Mouse (Mus musculus) stomach, embryonic 16.5 days (tissue): ENCODE measurements at regions not wholly inside any gene's neighbourhood (a gene's known extent, or its start where the extent isn't known, plus 50 kb on each side); places are given as distances from the start of the nearest gene placed in this dataset.

Experiments used
- ATAC-seq: fragments of 200-750 bp; cut with Nextera tagmentation; 2 replicates; pipeline ENCODE4 v1.8.0; 2017; ENCODE audit warnings: moderate number of reproducible peaks, moderate TSS enrichment; ENCODE audit not compliant: insufficient read depth, low FRiP score
- H3K27ac ChIP-seq: fragments of 300-500 bp; sonication (generic); 2 replicates; pipeline ENCODE4 v1.5.1; 2014; ENCODE audit warnings: low read length
- H3K27me3 ChIP-seq: fragments of 300-500 bp; sonication (generic); 2 replicates; pipeline ENCODE4 v1.6.1; 2014; ENCODE audit warnings: low read length, control low read depth, mixed read lengths; ENCODE audit not compliant: control insufficient read depth, insufficient read depth
- H3K36me3 ChIP-seq: fragments of 300-500 bp; sonication (generic); 2 replicates; pipeline ENCODE4 v1.6.1; 2014; ENCODE audit warnings: low read length; ENCODE audit not compliant: control insufficient read depth, insufficient read depth
- H3K4me1 ChIP-seq: fragments of 300-500 bp; sonication (generic); 2 replicates; pipeline ENCODE4 v1.6.1; 2014; ENCODE audit warnings: low read length, control low read depth, mixed read lengths; ENCODE audit not compliant: control insufficient read depth, insufficient read depth
- H3K4me2 ChIP-seq: fragments of 300-500 bp; sonication (generic); 2 replicates; pipeline ENCODE4 v1.6.1; 2014; ENCODE audit warnings: low read depth, low read length, mixed read lengths
- H3K4me3 ChIP-seq: fragments of 300-500 bp; sonication (generic); replicated peaks from 2 replicates; pipeline ENCODE4 v1.5.1; 2014; ENCODE audit warnings: mild to moderate bottlenecking, low read length
- H3K9ac ChIP-seq: fragments of 300-500 bp; sonication (generic); 2 replicates; pipeline ENCODE4 v1.6.1; 2014; ENCODE audit warnings: low read length
- H3K9me3 ChIP-seq: fragments of 300-500 bp; sonication (generic); replicated peaks from 2 replicates; pipeline ENCODE4 v1.6.1; 2016; ENCODE audit warnings: low read length, control low read depth; ENCODE audit not compliant: control insufficient read depth
- WGBS: fragments of 180-500 bp; shearing (Covaris S2); extraction: QIAGEN DNeasy Blood & Tissue Kit; methylation state at CpG from one replicate; pipeline ENCODE4 v1.1.7; 2014; 5-methylcytosine and 5-hydroxymethylcytosine counted together

DNA sequence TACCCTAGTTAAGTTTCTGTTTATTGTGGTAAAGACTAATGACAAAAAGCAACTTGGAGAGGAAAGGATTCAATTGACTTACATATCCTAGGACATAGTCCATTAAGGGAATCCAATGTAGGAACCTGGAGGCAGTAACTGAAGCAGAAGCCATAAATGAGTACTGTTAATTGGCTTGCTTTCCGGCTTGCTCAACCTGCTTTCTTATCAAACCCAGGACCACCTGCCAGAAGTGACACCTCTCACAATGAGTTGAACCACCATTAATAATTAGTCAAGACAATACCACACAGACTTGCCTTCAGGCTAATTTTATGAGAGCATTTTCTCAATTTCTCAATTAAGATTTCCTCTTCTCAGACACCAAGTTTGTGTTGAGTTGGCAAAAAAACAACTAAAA, 148.8 kb downstream of the Ccser2 start:
- 82% methylated on average over 1 of the region's 1 CpGs for WGBS
- no peak overlapping the region for H3K9ac ChIP-seq
- ATAC-seq: no peak

DNA sequence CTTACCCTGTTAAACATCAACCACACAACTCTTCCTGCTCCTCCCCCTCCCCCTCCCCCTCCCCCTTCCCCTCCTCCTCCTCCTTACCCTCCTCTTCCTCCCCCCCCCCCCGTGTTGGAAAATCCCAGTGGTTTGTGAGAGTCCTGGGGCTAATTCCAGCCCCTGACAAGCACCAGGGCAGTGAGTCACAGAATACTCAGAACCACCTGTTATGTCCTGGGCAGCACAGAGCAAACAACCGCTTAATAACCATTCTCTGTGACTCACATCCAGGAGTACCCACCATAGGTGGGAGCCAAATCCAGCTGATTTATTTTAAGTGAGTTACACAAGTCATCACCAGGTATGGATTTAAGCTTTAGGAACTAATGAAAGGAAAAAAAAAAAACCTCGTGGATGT, 166.2 kb downstream of the Ccser2 start:
- Histone ChIP-seq H3K36me3 (no peaks in the 10 kb centered on the region), H3K4me2 (no peak overlapping the region), H3K9me3 (no peaks in the 10 kb centered on the region), H3K9ac (no peak overlapping the region), H3K4me3 (no peak overlapping the region), H3K4me1 (no peaks in the 10 kb centered on the region), H3K27me3 (no peaks in the 10 kb centered on the region), H3K27ac (no peak overlapping the region)
- no peak for ATAC-seq
- WGBS: 72% methylated on average over 2 of the region's 3 CpGs

More for the DNA sequence above, 148.8 kb downstream of the Ccser2 start:
- no peak overlapping the region for H3K27ac ChIP-seq
- H3K4me2 ChIP-seq: no peak overlapping the region
- no peaks in the 10 kb centered on the region for H3K4me1 ChIP-seq
- H3K4me3 ChIP-seq: no peak overlapping the region
- H3K9me3 ChIP-seq: no peaks in the 10 kb centered on the region
- no peaks in the 10 kb centered on the region for H3K27me3 ChIP-seq
- no peaks in the 10 kb centered on the region for H3K36me3 ChIP-seq

DNA sequence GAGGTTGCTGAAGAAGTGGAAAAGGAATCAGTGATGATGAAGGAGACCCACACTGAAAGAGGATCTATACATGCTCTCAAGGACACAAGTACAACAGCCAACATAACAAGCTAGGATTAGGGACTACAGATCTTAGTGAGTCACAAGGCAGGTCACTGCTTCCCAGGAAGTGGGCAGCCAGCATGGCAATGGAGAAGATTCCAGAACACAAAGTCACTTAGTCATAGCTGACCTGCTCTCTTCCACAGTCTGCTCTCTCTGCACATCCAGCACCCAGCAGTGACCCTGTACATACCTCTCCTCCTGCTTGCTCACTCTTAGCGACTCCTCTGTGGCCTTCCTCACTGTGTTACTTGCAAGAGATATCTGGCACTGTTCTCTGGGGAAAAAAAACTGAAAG, 168.8 kb downstream of the Ccser2 start:
- Histone ChIP-seq H3K4me1 (no peaks in the 10 kb centered on the region), H3K4me2 (no peak overlapping the region), H3K36me3 (no peaks in the 10 kb centered on the region), H3K27ac (no peak overlapping the region), H3K27me3 (no peaks in the 10 kb centered on the region), H3K9ac (no peak overlapping the region), H3K9me3 (no peaks in the 10 kb centered on the region), H3K4me3 (no peak overlapping the region)
- WGBS: 77% methylated on average over 1 of the region's 1 CpGs
- no peak for ATAC-seq

DNA sequence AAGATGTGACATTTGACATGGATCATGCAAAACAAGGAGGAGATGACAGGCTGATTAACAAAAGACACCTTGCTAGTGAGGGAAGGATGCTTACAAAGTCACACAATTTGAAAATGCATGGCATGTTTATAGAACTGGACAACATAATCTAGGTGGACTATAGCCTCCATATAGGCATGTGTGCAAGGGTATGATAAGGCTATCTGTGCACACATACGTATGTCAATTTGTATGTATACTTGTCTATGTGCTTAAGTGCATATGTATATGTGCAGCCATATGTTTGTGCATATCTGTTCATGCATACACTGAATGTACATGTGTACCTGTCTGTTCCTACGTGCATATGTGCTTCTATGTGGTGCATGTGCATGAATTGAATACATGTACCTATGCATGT, 186.7 kb downstream of the Ccser2 start:
- H3K4me2 ChIP-seq: no peak overlapping the region
- no peaks in the 10 kb centered on the region for H3K9me3 ChIP-seq
- no peaks in the 10 kb centered on the region for H3K4me1 ChIP-seq
- WGBS: 87% methylated on average over 2 of the region's 2 CpGs
- H3K36me3 ChIP-seq: no peaks in the 10 kb centered on the region
- no peak overlapping the region for H3K9ac ChIP-seq
- H3K27me3 ChIP-seq: no peaks in the 10 kb centered on the region
- no peak for ATAC-seq
- H3K27ac ChIP-seq: no peak overlapping the region
- H3K4me3 ChIP-seq: no peak overlapping the region

DNA sequence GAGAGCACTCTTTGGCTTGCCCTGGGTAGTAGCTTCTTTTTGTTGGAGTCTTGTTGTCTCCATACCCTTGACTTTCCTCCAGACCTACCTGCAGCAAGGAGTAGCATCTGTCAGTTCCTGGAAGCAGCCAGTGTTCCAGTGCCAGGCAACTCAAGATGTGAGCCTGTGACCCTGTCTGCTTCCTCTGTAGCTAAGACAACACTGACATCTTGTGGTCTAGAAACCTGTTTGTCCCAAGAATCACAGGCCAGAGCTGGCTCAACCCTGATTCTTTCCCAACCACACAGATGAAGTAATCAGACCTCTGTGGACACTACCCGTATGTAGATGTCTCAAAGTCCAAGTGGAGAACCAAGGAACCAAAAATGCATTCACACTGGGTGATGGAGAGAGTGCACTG, 189.6 kb downstream of the Ccser2 start:
- no peak for ATAC-seq
- WGBS: 63% methylated on average over 1 of the region's 1 CpGs

DNA sequence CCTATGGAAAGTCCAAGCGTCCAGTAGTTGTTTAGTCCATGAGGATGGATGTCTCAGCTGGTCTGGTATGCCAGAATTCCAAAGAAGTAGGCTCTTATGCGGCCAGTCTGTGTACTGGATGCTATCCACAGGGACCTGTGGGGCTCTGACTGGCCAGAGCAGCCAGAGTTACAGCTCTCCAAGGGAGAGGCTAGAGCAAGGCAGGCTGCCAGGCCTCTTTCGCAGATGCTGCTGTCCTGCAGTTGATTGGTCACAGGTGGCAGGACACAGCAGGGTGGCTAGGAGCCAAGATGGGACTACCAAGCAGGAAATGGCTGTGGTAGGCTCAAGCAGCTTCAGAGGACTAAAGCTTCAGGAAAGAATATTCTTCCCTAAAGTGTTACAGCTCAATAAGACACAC, 194.2 kb downstream of the Ccser2 start:
- H3K9ac ChIP-seq: no peak overlapping the region
- no peak overlapping the region for H3K4me3 ChIP-seq
- H3K9me3 ChIP-seq: no peaks in the 10 kb centered on the region
- no peaks in the 10 kb centered on the region for H3K4me1 ChIP-seq
- H3K27me3 ChIP-seq: no peaks in the 10 kb centered on the region
- H3K36me3 ChIP-seq: no peaks in the 10 kb centered on the region
- H3K4me2 ChIP-seq: no peak overlapping the region
- 45% methylated on average over 3 of the region's 3 CpGs for WGBS
- peak; percentile 62; the same call in 1 of the 2 replicates for ATAC-seq
- no peak overlapping the region for H3K27ac ChIP-seq

More for the DNA sequence above, 189.6 kb downstream of the Ccser2 start:
- Histone ChIP-seq H3K9me3 (no peaks in the 10 kb centered on the region), H3K36me3 (no peaks in the 10 kb centered on the region), H3K4me3 (no peak overlapping the region), H3K4me2 (no peak overlapping the region), H3K9ac (no peak overlapping the region), H3K27ac (no peak overlapping the region), H3K27me3 (no peaks in the 10 kb centered on the region), H3K4me1 (no peaks in the 10 kb centered on the region)

DNA sequence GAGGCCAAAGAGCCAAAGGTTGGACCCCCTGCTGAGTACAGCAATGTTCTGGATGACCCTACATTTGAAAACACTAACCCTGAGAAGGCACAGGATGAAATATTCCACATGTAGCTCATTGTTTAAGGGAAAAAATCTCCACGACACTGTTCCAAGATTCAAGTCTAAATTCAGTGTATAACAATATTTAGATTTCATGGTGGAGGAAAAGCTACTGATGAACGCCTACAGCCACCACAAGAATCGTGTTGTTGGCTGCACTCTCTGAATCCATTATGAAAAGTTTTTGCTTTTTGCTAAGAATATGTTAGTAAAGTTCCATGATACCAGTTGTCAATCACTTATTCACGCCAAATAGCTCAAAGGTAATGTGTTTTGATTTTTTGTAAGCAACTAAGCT, 204.2 kb downstream of the Ccser2 start:
- ATAC-seq: no peak
- Histone ChIP-seq H3K4me3 (no peak overlapping the region), H3K36me3 (no peaks in the 10 kb centered on the region), H3K9ac (no peak overlapping the region), H3K27ac (no peak overlapping the region), H3K27me3 (no peaks in the 10 kb centered on the region), H3K9me3 (no peaks in the 10 kb centered on the region), H3K4me2 (no peak overlapping the region), H3K4me1 (no peaks in the 10 kb centered on the region)
- WGBS: 67% methylated on average over 4 of the region's 4 CpGs

DNA sequence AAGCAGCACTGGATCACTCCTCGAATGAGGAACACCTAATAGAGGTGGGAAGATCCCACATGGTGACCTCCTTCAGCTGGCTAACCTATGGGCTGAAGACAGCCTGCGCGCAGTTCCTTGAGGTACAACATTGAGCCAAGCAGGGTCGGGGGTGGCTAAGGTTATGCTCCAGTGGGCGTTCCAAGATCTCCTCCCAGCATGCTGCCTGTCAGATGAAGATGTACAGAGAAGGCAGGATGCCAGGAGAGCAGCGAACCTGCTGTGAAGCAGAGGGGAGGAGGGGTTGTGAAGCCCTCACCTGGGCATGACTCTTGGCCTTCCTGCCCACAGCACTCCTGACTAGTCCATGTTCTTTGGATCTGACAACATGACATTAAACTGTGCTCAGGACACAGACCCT, 212.5 kb downstream of the Ccser2 start:
- Histone ChIP-seq H3K9ac (no peak overlapping the region), H3K4me3 (no peak overlapping the region), H3K27ac (no peak overlapping the region), H3K4me2 (no peak overlapping the region), H3K36me3 (no peaks in the 10 kb centered on the region), H3K4me1 (no peaks in the 10 kb centered on the region), H3K27me3 (no peaks in the 10 kb centered on the region), H3K9me3 (no peaks in the 10 kb centered on the region)
- ATAC-seq: no peak
- 77% methylated on average over 6 of the region's 6 CpGs for WGBS

DNA sequence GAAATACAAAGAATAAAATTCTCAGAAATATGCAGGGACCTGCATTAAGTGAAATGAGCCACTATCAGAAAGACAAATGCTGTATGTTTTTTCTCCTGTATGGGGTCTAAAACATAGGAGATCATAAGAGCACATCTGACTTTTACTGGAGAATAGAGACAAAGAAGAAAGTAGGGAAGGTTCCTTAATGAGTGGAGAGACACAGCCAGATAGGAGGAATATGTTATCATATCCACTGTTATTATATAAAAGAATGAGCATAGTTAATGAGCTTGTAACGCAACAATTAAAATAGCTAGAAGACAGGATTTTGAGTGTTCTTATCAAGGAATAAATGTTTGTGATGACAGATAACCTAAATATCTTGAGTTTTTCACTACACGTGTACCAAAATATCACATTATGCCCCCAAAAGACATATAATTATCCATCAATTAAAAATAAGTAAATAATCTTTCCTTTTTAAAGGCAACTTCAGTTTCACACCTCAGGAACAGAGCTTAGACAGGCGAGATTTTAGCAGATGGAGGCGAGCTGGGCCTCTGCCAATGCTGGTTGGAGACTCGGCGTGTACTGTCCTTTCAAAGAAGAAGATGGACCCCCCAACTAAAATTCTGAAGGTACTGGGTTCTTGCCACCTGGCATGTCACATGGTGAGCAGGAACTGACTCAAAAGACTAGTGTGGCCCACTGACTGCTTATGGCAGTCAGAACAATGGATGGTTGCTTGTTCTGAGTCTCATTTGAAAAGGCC, 220.3 kb downstream of the Ccser2 start:
- no peak overlapping the region for H3K27ac ChIP-seq
- no peaks in the 10 kb centered on the region for H3K27me3 ChIP-seq
- WGBS: 83% methylated on average over 6 of the region's 6 CpGs
- H3K4me3 ChIP-seq: no peak overlapping the region
- H3K36me3 ChIP-seq: no peaks in the 10 kb centered on the region
- no peak overlapping the region for H3K4me2 ChIP-seq
- 0 out of 2 replicates have a peak, but pooled peaks cover 4% of the 10 kb centered on the region for H3K9me3 ChIP-seq
- no peaks in the 10 kb centered on the region for H3K4me1 ChIP-seq
- no peak overlapping the region for H3K9ac ChIP-seq
- no peak for ATAC-seq
